Mouse (Mus musculus) heart, embryonic 13.5 days (tissue): Measurements from ENCODE around the gene Gm20458. TPM values are rescaled to one million over a fixed set of nuclear protein-coding genes. Genes with fewer than 3 reads are reported as not detected.

ENCODE experiments used
- ATAC-seq: fragments of 200-750 bp; cut with Nextera tagmentation; 2 replicates; pipeline ENCODE4 v1.8.0; 2017; ENCODE audit warnings: moderate TSS enrichment; ENCODE audit not compliant: insufficient number of reproducible peaks, low FRiP score, low TSS enrichment; ENCODE audit errors: extremely low read depth
- H3K27ac ChIP-seq: fragments of 300-500 bp; sonication (generic); replicated peaks from 2 replicates; pipeline ENCODE4 v1.5.1; 2015; ENCODE audit warnings: moderate library complexity, mild to moderate bottlenecking, inconsistent platforms
- H3K27me3 ChIP-seq: fragments of 300-500 bp; sonication (generic); replicated peaks from 2 replicates; pipeline ENCODE4 v1.6.1; 2015; ENCODE audit warnings: mild to moderate bottlenecking, inconsistent platforms
- H3K36me3 ChIP-seq: fragments of 300-500 bp; sonication (generic); 2 replicates; pipeline ENCODE4 v1.6.1; 2015; ENCODE audit warnings: mild to moderate bottlenecking, inconsistent platforms
- H3K4me1 ChIP-seq: fragments of 300-500 bp; sonication (generic); 2 replicates; pipeline ENCODE4 v1.6.1; 2015; ENCODE audit warnings: inconsistent platforms
- H3K4me2 ChIP-seq: fragments of 300-500 bp; sonication (generic); 2 replicates; pipeline ENCODE4 v1.6.1; 2015; ENCODE audit warnings: inconsistent platforms, mild to moderate bottlenecking, moderate library complexity
- H3K4me3 ChIP-seq: fragments of 300-500 bp; sonication (generic); 2 replicates; pipeline ENCODE4 v1.5.1; 2015; ENCODE audit warnings: moderate library complexity, mild to moderate bottlenecking, inconsistent platforms
- H3K9ac ChIP-seq: fragments of 300-500 bp; sonication (generic); 2 replicates; pipeline ENCODE4 v1.6.1; 2015; ENCODE audit warnings: inconsistent platforms, mild to moderate bottlenecking, moderate library complexity
- H3K9me3 ChIP-seq: fragments of 300-500 bp; sonication (generic); 2 replicates; pipeline ENCODE4 v1.6.1; 2016; ENCODE audit warnings: inconsistent platforms
- WGBS: fragments of 180-500 bp; shearing (Covaris S2); methylation state at CpG from one replicate; pipeline ENCODE4 v1.1.7; 2015; ENCODE audit warnings: mixed read lengths; 5-methylcytosine and 5-hydroxymethylcytosine counted together
- polyA plus RNA-seq: library from polyadenylated mRNA; unstranded; fragments of >200 nt; fragmentation: Nextera tagmentation; extraction: Ambion mirVana; gene quantifications from 2 replicates; pipeline ENCODE4 v1.2.1, GENCODE M21; 2015

The Gm20458 gene
- polyA plus RNA-seq, 1 experiment from 2014 or later: 11.7 TPM

GRCm38 (mm10) chr2:164518266-164519170 lies 57.8 kb downstream of the Gm20458 start:
- Histone ChIP-seq H3K36me3 (no peaks in the 10 kb centered on the region), H3K4me1 (peaks cover 16% of the 10 kb centered on the region), H3K4me2 (no peak overlapping the region), H3K27ac (peak overlapping the region; percentile 74), H3K4me3 (no peak overlapping the region), H3K27me3 (peaks cover 24% of the 10 kb centered on the region), H3K9me3 (peaks cover 9% of the 10 kb centered on the region; the same call in 1 of the 2 replicates), H3K9ac (0 out of 2 replicates have a peak overlapping the region, but pooled peaks have one; percentile 37)
- no peak for ATAC-seq
- WGBS: 32% methylated on average over 11 of the region's 11 CpGs

- Histone ChIP-seq H3K9me3 (peaks cover 9% of the 10 kb centered on the region; the same call in 1 of the 2 replicates), H3K4me3 (no peak overlapping the region), H3K4me1 (peaks cover 16% of the 10 kb centered on the region), H3K9ac (no peak overlapping the region), H3K4me2 (no peak overlapping the region), H3K36me3 (no peaks in the 10 kb centered on the region), H3K27me3 (peaks cover 24% of the 10 kb centered on the region), H3K27ac (0 out of 2 replicates have a peak overlapping the region, but pooled peaks have one; percentile 74)
- WGBS: 71% methylated on average over 6 of the region's 6 CpGs
- ATAC-seq: no peak
Measured at GRCm38 (mm10) chr2:164519171-164519526, 58.4 kb downstream of the Gm20458 start.

DNA sequence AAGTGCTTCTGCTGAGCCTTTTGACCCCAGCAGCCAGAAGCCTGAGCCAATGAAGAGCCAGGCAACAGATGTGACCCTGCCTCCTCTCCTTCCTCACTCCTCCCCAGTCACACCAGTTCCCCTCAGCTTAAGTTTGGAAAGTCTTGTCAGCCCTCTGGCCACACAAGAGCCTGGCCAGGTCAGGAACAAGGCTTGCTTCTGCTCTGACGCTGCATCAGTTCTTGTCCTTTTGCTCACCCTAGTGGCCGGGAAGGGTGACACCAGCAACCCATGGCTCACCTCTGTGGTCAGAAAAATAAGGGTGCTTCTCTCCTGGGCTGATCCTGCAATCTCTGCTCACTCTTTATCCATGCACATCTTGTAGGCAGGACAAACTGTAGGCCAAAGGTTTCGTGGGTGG lies 60.0 kb downstream of the Gm20458 start:
- Histone ChIP-seq H3K9ac (no peak overlapping the region), H3K4me2 (no peak overlapping the region), H3K9me3 (peaks cover 10% of the 10 kb centered on the region), H3K4me3 (no peak overlapping the region), H3K27ac (no peak overlapping the region), H3K4me1 (peaks cover 16% of the 10 kb centered on the region), H3K27me3 (peaks cover 24% of the 10 kb centered on the region), H3K36me3 (no peaks in the 10 kb centered on the region)
- WGBS: 7% methylated on average over 3 of the region's 3 CpGs
- no peak for ATAC-seq

GRCm38 (mm10) chr2:164521841-164522240 lies 61.1 kb downstream of the Gm20458 start:
- H3K4me2 ChIP-seq: no peak overlapping the region
- no peaks in the 10 kb centered on the region for H3K36me3 ChIP-seq
- no peak overlapping the region for H3K4me3 ChIP-seq
- ATAC-seq: no peak
- H3K4me1 ChIP-seq: peaks cover 16% of the 10 kb centered on the region
- WGBS: 16% methylated on average over 11 of the region's 11 CpGs
- H3K27me3 ChIP-seq: peaks cover 24% of the 10 kb centered on the region
- peaks cover 18% of the 10 kb centered on the region for H3K9me3 ChIP-seq
- H3K9ac ChIP-seq: no peak overlapping the region
- H3K27ac ChIP-seq: no peak overlapping the region

DNA sequence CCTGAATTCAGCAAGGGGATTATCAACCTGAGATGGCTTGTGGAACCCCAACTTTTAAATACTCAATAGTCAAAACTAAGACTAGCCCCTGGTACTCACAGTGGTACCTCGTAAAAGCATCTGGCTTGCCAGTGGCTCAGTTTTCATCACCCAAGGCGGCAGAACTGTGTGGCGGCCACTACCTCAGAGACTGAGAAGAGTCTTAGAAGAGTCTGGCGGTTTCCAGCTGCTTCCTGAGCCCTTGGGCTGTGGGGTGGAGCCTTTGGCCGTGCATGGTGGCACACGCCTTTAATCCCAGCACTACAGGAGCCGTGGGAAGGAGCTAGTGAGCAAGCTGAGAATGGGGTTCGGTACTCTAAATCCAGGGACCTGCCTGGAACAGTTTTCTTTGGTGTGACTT lies 61.5 kb downstream of the Gm20458 start:
- 19% methylated on average over 8 of the region's 8 CpGs for WGBS
- no peak for ATAC-seq
- H3K4me2 ChIP-seq: no peak overlapping the region
- no peak overlapping the region for H3K27ac ChIP-seq
- H3K27me3 ChIP-seq: peaks cover 24% of the 10 kb centered on the region
- H3K36me3 ChIP-seq: no peaks in the 10 kb centered on the region
- peaks cover 16% of the 10 kb centered on the region for H3K4me1 ChIP-seq
- H3K4me3 ChIP-seq: no peak overlapping the region
- peaks cover 18% of the 10 kb centered on the region for H3K9me3 ChIP-seq
- H3K9ac ChIP-seq: no peak overlapping the region

- WGBS: 70% methylated on average over 10 of the region's 10 CpGs
- peaks cover 18% of the 10 kb centered on the region for H3K9me3 ChIP-seq
Measured at GRCm38 (mm10) chr2:164523301-164523773, 62.6 kb downstream of the Gm20458 start.

GRCm38 (mm10) chr2:164528557-164528956 lies 67.8 kb downstream of the Gm20458 start:
- H3K4me1 ChIP-seq: no peaks in the 10 kb centered on the region
- WGBS: 58% methylated on average over 5 of the region's 5 CpGs
- H3K4me2 ChIP-seq: no peak overlapping the region
- no peak overlapping the region for H3K9ac ChIP-seq
- H3K27ac ChIP-seq: no peak overlapping the region
- no peak overlapping the region for H3K4me3 ChIP-seq
- peaks cover 9% of the 10 kb centered on the region for H3K9me3 ChIP-seq
- H3K27me3 ChIP-seq: 0 out of 2 replicates have a peak, but pooled peaks cover 4% of the 10 kb centered on the region
- no peaks in the 10 kb centered on the region for H3K36me3 ChIP-seq
- ATAC-seq: no peak

More at GRCm38 (mm10) chr2:164523301-164523773, 62.6 kb downstream of the Gm20458 start:
- no peak for ATAC-seq
- Histone ChIP-seq H3K27me3 (peaks cover 24% of the 10 kb centered on the region), H3K27ac (no peak overlapping the region), H3K4me1 (peaks cover 9% of the 10 kb centered on the region), H3K36me3 (no peaks in the 10 kb centered on the region), H3K4me3 (no peak overlapping the region), H3K4me2 (no peak overlapping the region), H3K9ac (no peak overlapping the region)

- WGBS: 6% methylated on average over 3 of the region's 3 CpGs
- H3K9me3 ChIP-seq: peaks cover 6% of the 10 kb centered on the region; the same call in 1 of the 2 replicates
- H3K4me3 ChIP-seq: no peak overlapping the region
- ATAC-seq: peak; percentile 14; the same call in 1 of the 2 replicates
- H3K4me1 ChIP-seq: no peaks in the 10 kb centered on the region
- no peak overlapping the region for H3K4me2 ChIP-seq
- H3K9ac ChIP-seq: no peak overlapping the region
- H3K27me3 ChIP-seq: 0 out of 2 replicates have a peak, but pooled peaks cover 4% of the 10 kb centered on the region
- H3K36me3 ChIP-seq: no peaks in the 10 kb centered on the region
- no peak overlapping the region for H3K27ac ChIP-seq
Measured at GRCm38 (mm10) chr2:164531169-164531568, 70.4 kb downstream of the Gm20458 start.

- WGBS: 65% methylated on average over 10 of the region's 10 CpGs
- Histone ChIP-seq H3K9ac (no peak overlapping the region), H3K36me3 (no peaks in the 10 kb centered on the region), H3K4me1 (no peaks in the 10 kb centered on the region), H3K27me3 (peaks cover 4% of the 10 kb centered on the region; the same call in 1 of the 2 replicates), H3K9me3 (no peaks in the 10 kb centered on the region), H3K4me2 (no peak overlapping the region), H3K27ac (no peak overlapping the region), H3K4me3 (no peak overlapping the region)
- no peak for ATAC-seq
Measured at GRCm38 (mm10) chr2:164534315-164534714, 73.5 kb downstream of the Gm20458 start.

GRCm38 (mm10) chr2:164537003-164537402 lies 76.2 kb downstream of the Gm20458 start:
- Histone ChIP-seq H3K27ac (no peak overlapping the region), H3K4me2 (no peak overlapping the region), H3K9ac (no peak overlapping the region), H3K36me3 (no peaks in the 10 kb centered on the region), H3K4me3 (no peak overlapping the region), H3K27me3 (peaks cover under 1% of the 10 kb centered on the region), H3K9me3 (no peaks in the 10 kb centered on the region), H3K4me1 (no peaks in the 10 kb centered on the region)
- 73% methylated on average over 4 of the region's 4 CpGs for WGBS
- no peak for ATAC-seq
